Mouse (Mus musculus): ENCODE measurements around the gene Gdf15.

DNA sequence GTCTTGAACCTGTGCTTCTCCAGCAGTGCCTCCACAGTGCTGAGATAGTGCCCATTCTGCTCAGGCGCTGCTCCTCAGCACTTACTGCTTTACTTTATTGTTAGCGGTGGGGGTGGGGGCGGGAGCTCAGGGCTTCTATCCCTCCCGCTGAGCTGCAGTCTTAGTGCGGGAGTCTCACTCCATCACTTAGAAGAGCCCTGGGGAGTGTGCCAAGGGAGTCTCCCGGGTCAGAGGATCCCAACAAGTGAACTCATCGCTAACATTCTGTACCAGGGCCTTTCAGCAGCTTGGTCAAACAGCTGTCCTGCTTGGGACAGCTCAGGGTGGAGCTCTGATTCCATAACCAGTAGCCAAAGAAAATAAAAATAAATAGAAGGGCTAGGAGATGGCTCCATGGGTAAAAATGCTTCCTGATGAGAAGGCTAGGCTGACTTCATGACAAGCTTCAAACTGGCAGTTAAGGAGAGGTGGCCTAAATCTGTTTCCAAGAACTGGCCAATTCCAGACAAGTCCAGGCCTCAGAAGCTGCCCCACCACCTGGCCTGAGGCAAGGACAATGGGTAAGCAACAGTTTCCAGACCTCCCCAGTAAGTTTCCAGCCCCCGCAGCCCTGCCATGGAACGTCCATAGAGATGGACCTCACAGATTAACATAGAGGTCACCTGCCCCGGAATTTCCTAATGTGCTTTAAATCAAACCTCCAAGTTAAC lies 39.5 kb upstream of the Gdf15 start:
- TF ChIP-seq GATA1 (IDR thresholded peaks at IDR 0.05; ENCODE audit: low read length): no peak
- TF ChIP-seq TAL1 (IDR thresholded peaks at IDR 0.05; ENCODE audit: low read length): no peak
